Mouse (Mus musculus) E14TG2a.4 (cell line): ENCODE measurements around the gene Ccdc141.

Experiments
- CTCF ChIP-seq: conservative IDR thresholded peaks from 2 replicates; pipeline ENCODE4 v1.5.1; 2014; ENCODE audit warnings: low read length
- NANOG ChIP-seq: IDR thresholded peaks from 2 replicates; pipeline ENCODE4 v1.6.1; 2014; ENCODE audit warnings: borderline replicate concordance, low read length, mixed read lengths
- POU5F1 ChIP-seq: IDR thresholded peaks from 2 replicates; pipeline ENCODE4 v1.6.1; 2014; ENCODE audit warnings: low read length, borderline replicate concordance

- TF ChIP-seq CTCF (no peak), NANOG (no peak), POU5F1 (no peak)
Observed at GRCm38 (mm10) chr2:77102516-77102915, 67.9 kb downstream of the Ccdc141 start.
